Mouse (Mus musculus): ENCODE data around the gene Angptl2. TPM values are rescaled to one million over a fixed set of nuclear protein-coding genes. Genes with fewer than 3 reads are reported as not detected.

Angptl2 gene
- total and polyA plus RNA-seq, 2 experiments from 2014 or later, result 9.8 to 16.8 TPM

- no peak overlapping the region for H3K9ac ChIP-seq (replicated peaks; ENCODE audit: low read length, poor library complexity, severe bottlenecking)
- no peak for DNase-seq (ENCODE audit: low spot score)
- no peak overlapping the region for H3K4me2 ChIP-seq (ENCODE audit: low read depth, low read length, poor library complexity, severe bottlenecking)
- WGBS, result 90% methylated on average over 6 of the region's 6 CpGs
- H3K27me3 ChIP-seq (ENCODE audit: insufficient read depth, low read length), result no peaks in the 10 kb centered on the region
- peaks cover 9% of the 10 kb centered on the region; the same call in 1 of the 2 replicates for H3K36me3 ChIP-seq (ENCODE audit: insufficient read depth, low read length)
- H3K4me1 ChIP-seq (ENCODE audit: insufficient read depth, low read length), result peaks cover 2% of the 10 kb centered on the region; the same call in 1 of the 2 replicates
- H3K4me3 ChIP-seq (ENCODE audit: low read depth, low read length), result no peak overlapping the region
- H3K27ac ChIP-seq (ENCODE audit: low read depth, low read length), result no peak overlapping the region
- ATAC-seq (ENCODE audit: low FRiP score), result no peak
- TF ChIP-seq CTCF (IDR thresholded peaks at IDR 0.05), result no peak
- H3K9me3 ChIP-seq (ENCODE audit: low read length), result no peaks in the 10 kb centered on the region
These were observed 36.9 kb downstream of the Angptl2 start for GRCm38 (mm10) chr2:33252751-33253150.

- Histone ChIP-seq H3K4me3 (ENCODE audit: low read depth, low read length) (no peak overlapping the region), H3K4me2 (ENCODE audit: low read depth, low read length, poor library complexity, severe bottlenecking) (no peak overlapping the region), H3K27ac (ENCODE audit: low read depth, low read length) (no peak overlapping the region; the same call in 1 of the 2 replicates), H3K4me1 (ENCODE audit: insufficient read depth, low read length) (peaks cover 2% of the 10 kb centered on the region; the same call in 1 of the 2 replicates), H3K27me3 (ENCODE audit: insufficient read depth, low read length) (no peaks in the 10 kb centered on the region), H3K9me3 (ENCODE audit: low read length) (no peaks in the 10 kb centered on the region), H3K9ac (replicated peaks; ENCODE audit: low read length, poor library complexity, severe bottlenecking) (no peak overlapping the region), H3K36me3 (ENCODE audit: insufficient read depth, low read length) (0 out of 2 replicates have a peak, but pooled peaks cover 6% of the 10 kb centered on the region)
- DNase-seq (ENCODE audit: low spot score) (peak; percentile 27), ATAC-seq (ENCODE audit: low FRiP score) (no peak)
- TF ChIP-seq CTCF (IDR thresholded peaks at IDR 0.05), result no peak
- WGBS, result 66% methylated on average over 4 of the region's 4 CpGs
These were observed 37.8 kb downstream of the Angptl2 start for GRCm38 (mm10) chr2:33253572-33254190.

GRCm38 (mm10) chr2:33254318-33254985, 38.6 kb downstream of the Angptl2 start:
- Histone ChIP-seq H3K9ac (replicated peaks; ENCODE audit: low read length, poor library complexity, severe bottlenecking) (no peak overlapping the region), H3K27me3 (ENCODE audit: insufficient read depth, low read length) (no peaks in the 10 kb centered on the region), H3K4me1 (ENCODE audit: insufficient read depth, low read length) (peaks cover 2% of the 10 kb centered on the region; the same call in 1 of the 2 replicates), H3K27ac (ENCODE audit: low read depth, low read length) (no peak overlapping the region), H3K4me3 (ENCODE audit: low read depth, low read length) (no peak overlapping the region), H3K4me2 (ENCODE audit: low read depth, low read length, poor library complexity, severe bottlenecking) (no peak overlapping the region), H3K36me3 (ENCODE audit: insufficient read depth, low read length) (0 out of 2 replicates have a peak, but pooled peaks cover 6% of the 10 kb centered on the region), H3K9me3 (ENCODE audit: low read length) (no peaks in the 10 kb centered on the region)
- DNase-seq (ENCODE audit: low spot score), result no peak
- 84% methylated on average over 9 of the region's 9 CpGs for WGBS
- no peak for ATAC-seq (ENCODE audit: low FRiP score)
- TF ChIP-seq CTCF (IDR thresholded peaks at IDR 0.05), result no peak

- WGBS, result 93% methylated on average over 3 of the region's 3 CpGs
- H3K9me3 ChIP-seq (ENCODE audit: low read length), result no peaks in the 10 kb centered on the region
These were observed 41.1 kb downstream of the Angptl2 start for GRCm38 (mm10) chr2:33256769-33257537.

GRCm38 (mm10) chr2:33260772-33261171, 44.9 kb downstream of the Angptl2 start:
- Histone ChIP-seq H3K9me3 (ENCODE audit: low read length) (no peaks in the 10 kb centered on the region), H3K4me2 (ENCODE audit: low read depth, low read length, poor library complexity, severe bottlenecking) (no peak overlapping the region), H3K4me3 (ENCODE audit: low read depth, low read length) (no peak overlapping the region), H3K27me3 (ENCODE audit: insufficient read depth, low read length) (no peaks in the 10 kb centered on the region), H3K4me1 (ENCODE audit: insufficient read depth, low read length) (no peaks in the 10 kb centered on the region), H3K27ac (ENCODE audit: low read depth, low read length) (no peak overlapping the region), H3K9ac (replicated peaks; ENCODE audit: low read length, poor library complexity, severe bottlenecking) (no peak overlapping the region), H3K36me3 (ENCODE audit: insufficient read depth, low read length) (peaks cover 7% of the 10 kb centered on the region; the same call in 1 of the 2 replicates)
- DNase-seq (ENCODE audit: low spot score) (peak; percentile 22), ATAC-seq (ENCODE audit: low FRiP score) (no peak)
- no peak for TF ChIP-seq CTCF (IDR thresholded peaks at IDR 0.05)
- WGBS, result 75% methylated on average over 8 of the region's 8 CpGs

More at GRCm38 (mm10) chr2:33256769-33257537, 41.1 kb downstream of the Angptl2 start:
- Histone ChIP-seq H3K4me3 (ENCODE audit: low read depth, low read length) (no peak overlapping the region), H3K4me2 (ENCODE audit: low read depth, low read length, poor library complexity, severe bottlenecking) (no peak overlapping the region), H3K36me3 (ENCODE audit: insufficient read depth, low read length) (peaks cover 12% of the 10 kb centered on the region; the same call in 1 of the 2 replicates), H3K4me1 (ENCODE audit: insufficient read depth, low read length) (peaks cover 2% of the 10 kb centered on the region; the same call in 1 of the 2 replicates), H3K27ac (ENCODE audit: low read depth, low read length) (no peak overlapping the region), H3K27me3 (ENCODE audit: insufficient read depth, low read length) (no peaks in the 10 kb centered on the region), H3K9ac (replicated peaks; ENCODE audit: low read length, poor library complexity, severe bottlenecking) (no peak overlapping the region)
- TF ChIP-seq CTCF (IDR thresholded peaks at IDR 0.05), result no peak
- DNase-seq (ENCODE audit: low spot score) (no peak), ATAC-seq (ENCODE audit: low FRiP score) (no peak)
